Comparison of ENCODE assay signal across 9 mouse cellular contexts in the genomic region with DNA sequence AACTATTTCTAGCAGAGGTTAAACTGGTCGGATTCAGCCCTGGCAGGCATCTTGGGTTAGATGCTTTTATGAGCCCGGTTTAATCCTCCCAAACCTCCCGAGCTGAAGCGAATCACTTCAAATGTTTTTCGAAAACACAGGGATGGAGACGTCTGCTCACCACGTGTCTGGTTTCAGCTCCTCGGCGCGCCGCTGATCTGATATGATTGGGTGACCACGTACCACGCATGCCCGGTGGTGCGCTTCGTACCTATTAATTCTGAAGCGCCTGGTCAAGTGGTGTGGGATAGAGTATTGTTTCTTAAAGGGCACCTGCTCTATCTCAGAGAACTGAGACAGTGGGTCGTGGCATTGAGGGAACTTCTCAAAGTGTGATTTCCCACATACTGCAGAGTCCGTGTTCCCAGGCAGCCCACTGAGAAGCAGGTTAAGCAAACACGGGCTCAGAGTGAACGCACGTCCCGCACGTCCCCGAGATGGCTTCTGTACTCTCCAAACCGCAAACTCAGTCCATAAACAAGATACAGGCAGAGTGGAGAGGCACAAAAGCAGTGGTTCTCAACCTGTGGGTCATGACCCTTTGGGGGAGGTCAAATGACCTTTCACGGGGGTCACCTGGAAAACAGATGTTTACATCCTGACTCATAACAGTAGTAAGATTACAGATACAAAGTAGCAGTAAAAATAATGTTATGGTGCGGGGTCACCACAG. TPM values are rescaled to one million over a fixed set of nuclear protein-coding genes. Genes with fewer than 3 reads are reported as not detected.
DNase-seq lines count a peak whose midpoint lies in the region; ATAC-seq and TF ChIP-seq lines count a peak whose summit lies in the region.
"Had no signal": no experiment of that assay in that cellular context is flagged by ENCODE, and none has a peak within 500 bp of the region (broad histone marks: within the 10 kb centered on the region; RNA-seq: fewer than 3 reads in every experiment).

No protein-coding gene starts in this region.

- H3K27me3 ChIP-seq in liver, adult 2 months (ENCODE audit: control insufficient read depth, insufficient read depth, low read length): no peaks in the 10 kb centered on the region
- H3K27me3 ChIP-seq in liver, embryonic 16.5 days (ENCODE audit: control insufficient read depth, insufficient read depth, low read depth, low read length): no peaks in the 10 kb centered on the region

- no peak overlapping the region for H3K4me3 ChIP-seq in liver, adult 2 months (ENCODE audit: insufficient read depth, low read depth, low read length)
- H3K4me3 ChIP-seq in brown adipose tissue, adult 24 weeks (ENCODE audit: insufficient read depth, low read depth, low read length): peak overlapping the region; percentile 46
- H3K4me3 ChIP-seq in liver, embryonic 16.5 days (ENCODE audit: low read depth, low read length): no peak overlapping the region
- no peak overlapping the region for H3K4me3 ChIP-seq in layer of hippocampus, adult 2 months
- H3K4me3 ChIP-seq: forebrain, embryonic 13.5 days had no signal

- H3K36me3 ChIP-seq in liver, adult 2 months (ENCODE audit: control insufficient read depth, insufficient read depth, low read length): no peaks in the 10 kb centered on the region
- no peaks in the 10 kb centered on the region for H3K36me3 ChIP-seq in liver, embryonic 16.5 days (ENCODE audit: control insufficient read depth, insufficient read depth)

- WGBS in liver, adult 2 months: 52% methylated on average over 28 of the region's 28 CpGs
- 66% methylated on average over 28 of the region's 28 CpGs for WGBS in liver, embryonic 16.5 days (ENCODE audit: insufficient replicate concordance)

- H3K79me2 ChIP-seq in liver, adult 2 months (ENCODE audit: control insufficient read depth, insufficient read depth, low read length): peaks cover 34% of the 10 kb centered on the region; the same call in 1 of the 2 replicates

- H3K27ac ChIP-seq in liver, adult 2 months (replicated peaks; ENCODE audit: insufficient read depth, low read depth, low read length): 0 out of 2 replicates have a peak overlapping the region, but pooled peaks have one; percentile 7
- H3K27ac ChIP-seq in brown adipose tissue, adult 24 weeks (replicated peaks; ENCODE audit: low read depth, low read length): peak overlapping the region; percentile 33; the same call in 1 of the 2 replicates
- peak overlapping the region; percentile 74 for H3K27ac ChIP-seq in liver, embryonic 16.5 days (ENCODE audit: low read length)
- no peak overlapping the region for H3K27ac ChIP-seq in layer of hippocampus, adult 2 months
- H3K27ac ChIP-seq: forebrain, embryonic 13.5 days had no signal

- H3K4me2 ChIP-seq in liver, embryonic 16.5 days (ENCODE audit: low read depth, low read length): no peak overlapping the region
- H3K4me2 ChIP-seq: forebrain, embryonic 13.5 days had no signal

- peak; percentile 53 for ATAC-seq in liver, embryonic 16.5 days (ENCODE audit: low read depth)
- ATAC-seq in megakaryocyte-erythroid progenitor cell, adult 5-6 weeks (replicated peaks; ENCODE audit: low FRiP score, low TSS enrichment, poor library complexity, severe bottlenecking): no peak
- ATAC-seq: forebrain, embryonic 13.5 days had no signal

- H3K4me1 ChIP-seq in liver, adult 2 months (ENCODE audit: control insufficient read depth, insufficient read depth, low read length): peaks cover 50% of the 10 kb centered on the region
- H3K4me1 ChIP-seq in brown adipose tissue, adult 24 weeks (ENCODE audit: control insufficient read depth, insufficient read depth, insufficient read length, low read length): peaks cover 55% of the 10 kb centered on the region
- H3K4me1 ChIP-seq in liver, embryonic 16.5 days (ENCODE audit: control insufficient read depth, low read depth, low read length): peaks cover 39% of the 10 kb centered on the region

- H3K9ac ChIP-seq in liver, adult 2 months (ENCODE audit: low read depth, low read length): peak overlapping the region; percentile 39; the same call in 1 of the 2 replicates
- H3K9ac ChIP-seq in liver, embryonic 16.5 days (ENCODE audit: low read depth, low read length): no peak overlapping the region
- H3K9ac ChIP-seq: forebrain, embryonic 13.5 days had no signal

- no peak for TF ChIP-seq POLR2A in liver, adult 2 months (IDR thresholded peaks at IDR 0.05; ENCODE audit: extremely low read depth, insufficient read depth, low read length)

- no peak for DNase-seq in liver, adult 2 months (ENCODE audit: extremely low read depth, low read depth, low spot score)
- DNase-seq in liver: no peak
- DNase-seq in kidney, adult 11 months: peak; percentile 67
- no peak for DNase-seq in layer of hippocampus, adult 2 months (ENCODE audit: low spot score in 2 of 2)
- DNase-seq in frontal cortex, postnatal 36 days (ENCODE audit: low spot score in 2 of 2): no peak

- H3K9me3 ChIP-seq in liver, embryonic 16.5 days (replicated peaks; ENCODE audit: control insufficient read depth, low read length): no peaks in the 10 kb centered on the region
- H3K9me3 ChIP-seq: forebrain, embryonic 13.5 days had no signal

- TF ChIP-seq CTCF in liver, adult 2 months (IDR thresholded peaks at IDR 0.05; ENCODE audit: low read depth, low read length): no peak
- TF ChIP-seq CTCF in layer of hippocampus, adult 2 months (conservative IDR thresholded peaks at IDR 0.05): no peak

RNA-seq across cellular contexts. Expression of gene Rassf3, which starts 40.4 kb away (rescaled TPM):
- 13.4 and 18.7 TPM in 2 replicates for total RNA-seq in liver, adult 2 months (2014; rRNA removed)
- 20.0 and 22.2 TPM in 2 replicates for polyA plus RNA-seq in liver, adult 2 months (2012; rRNA removed)
- polyA plus RNA-seq in brown adipose tissue, adult 24 weeks (2012; ENCODE audit: insufficient read depth, insufficient read length, missing spikeins): 17.3 and 25.1 TPM in 2 replicates
- 12.1 and 13.3 TPM in 2 replicates for polyA plus RNA-seq in liver, embryonic 16.5 days (2015; fragmentation: Nextera tagmentation; extraction: Ambion mirVana)
- total RNA-seq in megakaryocyte-erythroid progenitor cell, adult 5-6 weeks (2014; fragmentation: Nextera tagmentation): 6.5 and 9.7 TPM in 2 replicates
- 12.1 and 13.4 TPM in 2 replicates for total RNA-seq in megakaryocyte-erythroid progenitor cell, adult 5-6 weeks (2017)
- total RNA-seq in layer of hippocampus, adult 2 months (2021): 1 to 10 TPM; 8.8 to 9.3 TPM
